Mouse (Mus musculus) neural tube, embryonic 14.5 days (tissue): ENCODE measurements around the gene Angptl8. TPM values are rescaled to one million over a fixed set of nuclear protein-coding genes. Genes with fewer than 3 reads are reported as not detected.
A peak's percentile ranks its signal among the peaks of the same experiment; 100 is the strongest.

Experiments used
- ATAC-seq: fragments of 200-750 bp; cut with Nextera tagmentation; 2 replicates; pipeline ENCODE4 v1.8.0; 2017; ENCODE audit warnings: low read depth, mild to moderate bottlenecking, moderate TSS enrichment, moderate library complexity
- H3K27ac ChIP-seq: fragments of 300-500 bp; sonication (generic); 2 replicates; pipeline ENCODE4 v1.5.1; 2014; ENCODE audit warnings: low read depth, mild to moderate bottlenecking, control low read depth, low read length, moderate library complexity, mixed read lengths
- H3K27me3 ChIP-seq: fragments of 300-500 bp; sonication (generic); 2 replicates; pipeline ENCODE4 v1.6.1; 2014; ENCODE audit warnings: low read length; ENCODE audit not compliant: control insufficient read depth, insufficient read depth
- H3K36me3 ChIP-seq: fragments of 300-500 bp; sonication (generic); 2 replicates; pipeline ENCODE4 v1.6.1; 2014; ENCODE audit warnings: low read length, mixed read lengths; ENCODE audit not compliant: control insufficient read depth, insufficient read depth
- H3K4me1 ChIP-seq: fragments of 300-500 bp; sonication (generic); 2 replicates; pipeline ENCODE4 v1.6.1; 2014; ENCODE audit warnings: low read length; ENCODE audit not compliant: control insufficient read depth, insufficient read depth
- H3K4me2 ChIP-seq: fragments of 300-500 bp; sonication (generic); 2 replicates; pipeline ENCODE4 v1.6.1; 2014; ENCODE audit warnings: mild to moderate bottlenecking, low read depth, low read length, control low read depth
- H3K4me3 ChIP-seq: fragments of 300-500 bp; sonication (generic); 2 replicates; pipeline ENCODE4 v1.5.1; 2014; ENCODE audit warnings: low read depth, low read length, control low read depth, mixed read lengths
- H3K9ac ChIP-seq: fragments of 300-500 bp; sonication (generic); replicated peaks from 2 replicates; pipeline ENCODE4 v1.6.1; 2014; ENCODE audit warnings: low read depth, mild to moderate bottlenecking, control low read depth, low read length, mixed read lengths
- H3K9me3 ChIP-seq: fragments of 300-500 bp; sonication (generic); 2 replicates; pipeline ENCODE4 v1.6.1; 2016; ENCODE audit warnings: low read length; ENCODE audit not compliant: control insufficient read depth
- WGBS: fragments of 180-500 bp; shearing (Covaris S2); extraction: QIAGEN DNeasy Blood & Tissue Kit; methylation state at CpG from one replicate; pipeline ENCODE4 v1.1.7; 2014; 5-methylcytosine and 5-hydroxymethylcytosine counted together
- polyA plus RNA-seq: library from polyadenylated mRNA; unstranded; fragments of >200 nt; fragmentation: Nextera tagmentation; extraction: Ambion mirVana; gene quantifications from 2 replicates; pipeline ENCODE4 v1.2.1, GENCODE M21; 2014

Gene Angptl8
- polyA plus RNA-seq, 1 experiment from 2014 or later: 0.24 TPM

- Histone ChIP-seq H3K9ac (no peak overlapping the region), H3K9me3 (no peaks in the 10 kb centered on the region), H3K4me1 (0 out of 2 replicates have a peak, but pooled peaks cover 6% of the 10 kb centered on the region), H3K4me2 (no peak overlapping the region), H3K4me3 (no peak overlapping the region), H3K27me3 (no peaks in the 10 kb centered on the region), H3K36me3 (no peaks in the 10 kb centered on the region), H3K27ac (no peak overlapping the region)
- WGBS: 69% methylated on average over 7 of the region's 7 CpGs
- ATAC-seq: no peak
Observed at GRCm38 (mm10) chr9:21849691-21850677, 14.7 kb downstream of the Angptl8 start.

- WGBS: 75% methylated on average over 3 of the region's 3 CpGs
- Histone ChIP-seq H3K9me3 (no peaks in the 10 kb centered on the region), H3K4me1 (0 out of 2 replicates have a peak, but pooled peaks cover 6% of the 10 kb centered on the region), H3K36me3 (no peaks in the 10 kb centered on the region), H3K9ac (no peak overlapping the region), H3K27me3 (no peaks in the 10 kb centered on the region), H3K4me2 (peak overlapping the region; percentile 55; the same call in 1 of the 2 replicates), H3K27ac (no peak overlapping the region), H3K4me3 (no peak overlapping the region; the same call in 1 of the 2 replicates)
- ATAC-seq: no peak
Observed at GRCm38 (mm10) chr9:21851084-21851483, 15.8 kb downstream of the Angptl8 start.

- under 1% methylated on average over 67 of the region's 68 CpGs for WGBS
- ATAC-seq: peak; percentile 88
Observed at GRCm38 (mm10) chr9:21852128-21853091, 17.1 kb downstream of the Angptl8 start, which contains the start of gene Dock6. Dock6 (minus strand) TSS chr9:21852635.

GRCm38 (mm10) chr9:21853961-21854360 lies 18.7 kb downstream of the Angptl8 start:
- Histone ChIP-seq H3K4me3 (no peak overlapping the region), H3K27me3 (no peaks in the 10 kb centered on the region), H3K9me3 (no peaks in the 10 kb centered on the region), H3K9ac (no peak overlapping the region), H3K36me3 (no peaks in the 10 kb centered on the region), H3K27ac (no peak overlapping the region), H3K4me2 (no peak overlapping the region), H3K4me1 (0 out of 2 replicates have a peak, but pooled peaks cover 4% of the 10 kb centered on the region)
- ATAC-seq: no peak
- 84% methylated on average over 5 of the region's 5 CpGs for WGBS

More at GRCm38 (mm10) chr9:21852128-21853091, 17.1 kb downstream of the Angptl8 start, which contains the start of gene Dock6:
- Histone ChIP-seq H3K27me3 (no peaks in the 10 kb centered on the region), H3K4me2 (peak within 1 kb of the TSS; percentile 55), H3K4me1 (0 out of 2 replicates have a peak, but pooled peaks cover 4% of the 10 kb centered on the region), H3K27ac (no peak within 1 kb of the TSS), H3K9ac (peak within 1 kb of the TSS; percentile 45), H3K9me3 (no peaks in the 10 kb centered on the region), H3K36me3 (no peaks in the 10 kb centered on the region), H3K4me3 (peak within 1 kb of the TSS; percentile 44)

GRCm38 (mm10) chr9:21854894-21855293 lies 19.6 kb downstream of the Angptl8 start:
- no peak for ATAC-seq
- H3K4me1 ChIP-seq: 0 out of 2 replicates have a peak, but pooled peaks cover 4% of the 10 kb centered on the region
- H3K36me3 ChIP-seq: no peaks in the 10 kb centered on the region
- 87% methylated on average over 6 of the region's 6 CpGs for WGBS
- H3K27me3 ChIP-seq: no peaks in the 10 kb centered on the region
- H3K4me2 ChIP-seq: no peak overlapping the region
- no peak overlapping the region for H3K27ac ChIP-seq
- no peak overlapping the region for H3K4me3 ChIP-seq
- no peaks in the 10 kb centered on the region for H3K9me3 ChIP-seq
- no peak overlapping the region for H3K9ac ChIP-seq

- 80% methylated on average over 2 of the region's 2 CpGs for WGBS
- H3K9me3 ChIP-seq: no peaks in the 10 kb centered on the region
- H3K9ac ChIP-seq: no peak overlapping the region
- H3K4me2 ChIP-seq: no peak overlapping the region
- H3K4me1 ChIP-seq: 0 out of 2 replicates have a peak, but pooled peaks cover 4% of the 10 kb centered on the region
- no peaks in the 10 kb centered on the region for H3K27me3 ChIP-seq
- no peak overlapping the region for H3K27ac ChIP-seq
- H3K4me3 ChIP-seq: no peak overlapping the region
- no peaks in the 10 kb centered on the region for H3K36me3 ChIP-seq
- no peak for ATAC-seq
Observed at GRCm38 (mm10) chr9:21857501-21857900, 22.2 kb downstream of the Angptl8 start.

GRCm38 (mm10) chr9:21858084-21858483 lies 22.8 kb downstream of the Angptl8 start:
- no peak overlapping the region for H3K27ac ChIP-seq
- H3K4me1 ChIP-seq: no peaks in the 10 kb centered on the region
- WGBS: 84% methylated on average over 6 of the region's 6 CpGs
- H3K27me3 ChIP-seq: no peaks in the 10 kb centered on the region
- no peaks in the 10 kb centered on the region for H3K36me3 ChIP-seq
- H3K4me2 ChIP-seq: no peak overlapping the region
- H3K4me3 ChIP-seq: no peak overlapping the region
- H3K9me3 ChIP-seq: no peaks in the 10 kb centered on the region
- H3K9ac ChIP-seq: no peak overlapping the region
- no peak for ATAC-seq

GRCm38 (mm10) chr9:21859606-21860005 lies 24.3 kb downstream of the Angptl8 start:
- no peak for ATAC-seq
- H3K36me3 ChIP-seq: no peaks in the 10 kb centered on the region
- H3K4me3 ChIP-seq: no peak overlapping the region
- WGBS: 87% methylated on average over 3 of the region's 3 CpGs
- H3K9ac ChIP-seq: no peak overlapping the region
- no peaks in the 10 kb centered on the region for H3K4me1 ChIP-seq
- no peaks in the 10 kb centered on the region for H3K27me3 ChIP-seq
- no peaks in the 10 kb centered on the region for H3K9me3 ChIP-seq
- H3K4me2 ChIP-seq: no peak overlapping the region
- no peak overlapping the region for H3K27ac ChIP-seq
